Mouse (Mus musculus) ovary, postnatal 14 days (tissue): ENCODE results near the gene Fbxo3.
"Not testable (repeated sequence)": the region's sequence is repeated elsewhere in the genome, so short reads cannot be mapped to it uniquely, and the experiment has no call there.

Source experiments
- DNase-seq: peaks from one replicate; pipeline ENCODE4 v3.0.0; 2022; ENCODE audit warnings: low spot score

The Fbxo3 gene

GRCm38 (mm10) chr2:104096796-104097195 lies 69.3 kb downstream of the Fbxo3 start:
- DNase-seq, result not testable (repeated sequence)

- not testable (repeated sequence) for DNase-seq
Measured at GRCm38 (mm10) chr2:104097396-104097795, 69.9 kb downstream of the Fbxo3 start.

DNA sequence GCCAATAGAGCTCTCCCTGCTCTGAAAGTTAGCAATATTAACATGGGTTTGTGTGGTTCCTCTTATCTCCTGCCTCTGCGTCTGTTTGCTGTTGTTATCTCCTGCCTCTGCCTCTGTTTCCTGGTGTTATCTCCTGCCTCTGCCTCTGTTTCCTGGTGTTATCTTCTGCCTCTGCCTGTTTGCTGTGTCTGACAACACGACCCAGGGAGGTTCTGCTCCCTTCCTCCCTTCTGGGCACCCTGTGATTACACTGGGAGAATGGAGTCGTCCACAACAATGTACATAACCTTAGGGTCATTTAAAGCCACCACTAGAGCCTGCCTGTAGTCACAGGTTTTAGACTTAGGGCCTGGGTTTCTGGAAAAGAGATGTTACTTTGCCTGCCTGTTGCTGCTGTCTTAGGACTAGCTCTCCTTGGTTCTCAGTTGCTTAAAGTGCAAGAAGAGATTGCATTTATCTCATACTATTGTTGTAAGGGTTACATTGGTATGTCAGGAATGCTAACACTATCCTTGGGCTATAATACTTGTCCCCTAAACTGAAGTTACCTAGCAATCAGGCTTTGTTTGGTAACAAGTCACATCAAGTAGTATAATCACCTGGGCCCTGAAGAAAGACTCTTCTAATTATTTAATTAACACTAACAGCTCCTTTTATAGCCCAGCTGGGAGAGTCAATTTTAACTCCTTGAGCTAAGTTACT lies 71.2 kb downstream of the Fbxo3 start:
- DNase-seq, result no peak

- no peak for DNase-seq
Measured at GRCm38 (mm10) chr2:104099231-104099585, 71.7 kb downstream of the Fbxo3 start.

- no peak for DNase-seq
Measured at GRCm38 (mm10) chr2:104099946-104100345, 72.4 kb downstream of the Fbxo3 start.

DNA sequence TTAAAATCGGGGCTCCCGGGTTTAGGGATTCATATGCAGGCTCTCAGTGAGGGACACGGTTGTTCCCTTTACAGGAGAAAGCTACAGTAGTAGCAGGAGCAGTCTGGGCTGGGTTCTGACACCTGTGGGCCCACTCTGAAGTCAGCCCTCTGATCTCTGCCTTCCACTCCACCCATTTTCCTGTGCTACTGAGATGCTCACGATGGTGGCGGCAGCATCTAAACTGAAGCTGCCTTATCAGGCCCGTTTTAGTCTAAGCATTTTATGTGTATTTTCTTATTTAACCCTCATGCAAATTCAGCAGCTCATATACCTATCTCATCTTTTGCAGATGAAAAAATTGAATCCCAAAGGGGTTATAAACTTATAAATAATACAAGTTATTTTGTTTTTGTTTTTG lies 77.3 kb downstream of the Fbxo3 start:
- DNase-seq, result no peak

GRCm38 (mm10) chr2:104109021-104109420 lies 81.5 kb downstream of the Fbxo3 start:
- DNase-seq, result not testable (repeated sequence)

DNA sequence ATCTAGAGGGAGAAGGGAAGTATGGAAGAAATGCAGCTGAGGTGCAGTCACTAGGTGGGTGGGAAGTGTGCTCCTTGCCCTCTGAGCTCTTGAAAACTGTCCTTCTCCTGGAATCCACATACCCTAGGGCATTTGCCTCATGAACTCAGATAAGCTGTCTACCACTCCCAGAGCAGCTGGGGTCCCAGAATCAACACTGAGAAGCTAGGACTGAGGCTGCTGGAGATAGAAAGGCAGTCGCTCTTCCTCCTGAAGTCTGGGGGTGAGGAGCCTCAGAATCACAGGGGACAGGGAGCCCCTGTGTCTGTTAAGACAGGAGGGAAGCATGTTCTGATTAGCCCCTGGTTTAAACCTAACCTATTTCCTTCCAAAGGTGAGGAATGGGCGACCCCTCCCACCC lies 82.0 kb downstream of the Fbxo3 start:
- no peak for DNase-seq

- no peak for DNase-seq
Measured at GRCm38 (mm10) chr2:104110031-104110430, 82.5 kb downstream of the Fbxo3 start.

- DNase-seq, result not testable (repeated sequence)
Measured at GRCm38 (mm10) chr2:104111170-104111797, 83.8 kb downstream of the Fbxo3 start.
